27 mouse cellular contexts compared by ENCODE assay signal in the genomic region with DNA sequence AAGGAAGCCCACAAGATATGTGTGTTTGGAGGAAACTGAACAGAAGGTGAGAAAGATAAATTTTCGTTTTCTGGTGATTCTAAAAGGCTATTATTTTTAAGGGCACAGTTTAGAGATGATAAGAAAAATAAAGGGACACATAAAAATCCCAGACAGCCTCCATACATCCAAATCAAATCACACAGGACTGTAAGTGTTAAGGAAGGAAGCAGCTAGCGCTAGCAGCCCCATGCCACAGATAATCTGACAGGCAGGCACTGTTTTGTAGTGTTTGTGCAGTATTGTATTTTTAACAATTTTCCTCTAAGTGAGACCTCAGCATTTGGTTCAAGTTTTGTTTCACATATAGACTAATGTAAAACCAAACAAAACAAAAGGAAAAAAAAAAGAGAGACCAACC.
DNase-seq lines count a peak whose midpoint lies in the region; ATAC-seq and TF ChIP-seq lines count a peak whose summit lies in the region.
"Had no signal": no experiment of that assay in that cellular context is flagged by ENCODE, and none has a peak within 500 bp of the region (broad histone marks: within the 10 kb centered on the region; RNA-seq: fewer than 3 reads in every experiment).

No protein-coding gene starts in this region.

- H3K4me3 ChIP-seq in forebrain, embryonic 14.5 days (ENCODE audit: low read depth, low read length), result no peak overlapping the region
- H3K4me3 ChIP-seq in forebrain, embryonic 11.5 days (ENCODE audit: low read depth, low read length), result no peak overlapping the region
- no peak overlapping the region for H3K4me3 ChIP-seq in hindbrain, embryonic 14.5 days (replicated peaks; ENCODE audit: low read length)
- H3K4me3 ChIP-seq in hindbrain, embryonic 16.5 days (ENCODE audit: low read length), result no peak overlapping the region
- no peak overlapping the region for H3K4me3 ChIP-seq in forebrain, postnatal 0 days (ENCODE audit: low read depth, low read length)
- H3K4me3 ChIP-seq: embryonic facial prominence, embryonic 12.5 days; embryonic facial prominence, embryonic 15.5 days; heart, adult 2 months; heart, embryonic 10.5 days; heart, embryonic 13.5 days had no signal

- H3K27ac ChIP-seq in forebrain, embryonic 14.5 days (ENCODE audit: low read depth, low read length), result no peak overlapping the region
- no peak overlapping the region for H3K27ac ChIP-seq in forebrain, embryonic 11.5 days (ENCODE audit: low read depth, low read length)
- H3K27ac ChIP-seq in hindbrain, embryonic 14.5 days, result peak overlapping the region; percentile 56; the same call in 1 of the 2 replicates
- H3K27ac ChIP-seq in hindbrain, embryonic 16.5 days (ENCODE audit: low read depth, low read length), result no peak overlapping the region
- 0 out of 2 replicates have a peak overlapping the region, but pooled peaks have one; percentile 5 for H3K27ac ChIP-seq in forebrain, postnatal 0 days (ENCODE audit: low read depth, low read length)
- H3K27ac ChIP-seq: embryonic facial prominence, embryonic 12.5 days; embryonic facial prominence, embryonic 15.5 days; heart, adult 2 months; heart, embryonic 10.5 days; hindbrain, postnatal 0 days had no signal

- H3K4me2 ChIP-seq in forebrain, embryonic 14.5 days (ENCODE audit: low read length), result no peak overlapping the region
- H3K4me2 ChIP-seq in forebrain, embryonic 11.5 days (ENCODE audit: low read depth, low read length, severe bottlenecking), result no peak overlapping the region
- H3K4me2 ChIP-seq in hindbrain, embryonic 14.5 days (replicated peaks), result no peak overlapping the region
- H3K4me2 ChIP-seq in hindbrain, embryonic 16.5 days (ENCODE audit: low read length), result no peak overlapping the region
- H3K4me2 ChIP-seq in forebrain, postnatal 0 days (ENCODE audit: low read depth), result no peak overlapping the region
- H3K4me2 ChIP-seq: embryonic facial prominence, embryonic 12.5 days; embryonic facial prominence, embryonic 15.5 days; heart, embryonic 13.5 days had no signal

- ATAC-seq in forebrain, embryonic 14.5 days, result 0 out of 2 replicates have a peak, but pooled peaks have one; percentile 60
- ATAC-seq in forebrain, embryonic 11.5 days (replicated peaks; ENCODE audit: low FRiP score), result no peak
- ATAC-seq in hindbrain, embryonic 14.5 days (ENCODE audit: low FRiP score), result no peak
- ATAC-seq in hindbrain, embryonic 16.5 days, result no peak
- no peak for ATAC-seq in forebrain, postnatal 0 days
- ATAC-seq: hindbrain, postnatal 0 days; inflammation-experienced regulatory T-cells, adult 6 months; intestine, embryonic 16.5 days; Patski had no signal

- no peaks in the 10 kb centered on the region for H3K9me3 ChIP-seq in forebrain, embryonic 14.5 days (replicated peaks; ENCODE audit: control insufficient read depth, low read length)
- no peaks in the 10 kb centered on the region for H3K9me3 ChIP-seq in forebrain, embryonic 11.5 days (ENCODE audit: control insufficient read depth, low read length)
- H3K9me3 ChIP-seq in hindbrain, embryonic 14.5 days (ENCODE audit: control insufficient read depth, low read length), result no peaks in the 10 kb centered on the region
- no peaks in the 10 kb centered on the region for H3K9me3 ChIP-seq in hindbrain, embryonic 16.5 days (ENCODE audit: control insufficient read depth, low read length)
- H3K9me3 ChIP-seq in forebrain, postnatal 0 days (ENCODE audit: low read length), result no peaks in the 10 kb centered on the region
- H3K9me3 ChIP-seq: embryonic facial prominence, embryonic 12.5 days; embryonic facial prominence, embryonic 15.5 days; G1E; heart, embryonic 10.5 days; heart, embryonic 13.5 days had no signal

- no peak for DNase-seq in forebrain, embryonic 14.5 days (ENCODE audit: low spot score)
- no peak for DNase-seq in forebrain, embryonic 11.5 days (ENCODE audit: low spot score)
- DNase-seq in hindbrain, embryonic 14.5 days (ENCODE audit: low spot score), result no peak
- peak; percentile 37 for DNase-seq in brain, embryonic 14.5 days (ENCODE audit: low read depth)
- no peak for DNase-seq in forebrain, postnatal 0 days
- no peak for DNase-seq in layer of hippocampus, adult 11-12 months (ENCODE audit: low spot score)
- DNase-seq: B cell, adult 2 months; cerebellum, adult 11 months; cerebellum, adult 2 months; cerebellum, adult 9-11 months; gastrocnemius, postnatal 10 days; gastrocnemius, postnatal 36 days; heart, adult 2 months; heart, postnatal 14 days; heart, postnatal 4 days; kidney, adult 18-20 months had no signal

- WGBS in forebrain, embryonic 14.5 days, result 35% methylated on average over 2 of the region's 2 CpGs
- 77% methylated on average over 2 of the region's 2 CpGs for WGBS in forebrain, embryonic 11.5 days
- 44% methylated on average over 2 of the region's 2 CpGs for WGBS in hindbrain, embryonic 14.5 days
- 48% methylated on average over 2 of the region's 2 CpGs for WGBS in hindbrain, embryonic 16.5 days
- 31% methylated on average over 2 of the region's 2 CpGs for WGBS in forebrain, postnatal 0 days

- no peaks in the 10 kb centered on the region for H3K36me3 ChIP-seq in forebrain, embryonic 14.5 days (ENCODE audit: control insufficient read depth, insufficient read depth, low read length)
- H3K36me3 ChIP-seq in forebrain, embryonic 11.5 days (ENCODE audit: control insufficient read depth, insufficient read depth, low read length), result no peaks in the 10 kb centered on the region
- no peaks in the 10 kb centered on the region for H3K36me3 ChIP-seq in hindbrain, embryonic 14.5 days (replicated peaks; ENCODE audit: control insufficient read depth, insufficient read depth)
- H3K36me3 ChIP-seq in hindbrain, embryonic 16.5 days (ENCODE audit: control insufficient read depth, insufficient read depth, low read length), result no peaks in the 10 kb centered on the region
- H3K36me3 ChIP-seq in forebrain, postnatal 0 days (ENCODE audit: insufficient read depth), result no peaks in the 10 kb centered on the region
- H3K36me3 ChIP-seq: embryonic facial prominence, embryonic 12.5 days; embryonic facial prominence, embryonic 15.5 days; G1E; heart, embryonic 10.5 days; heart, embryonic 13.5 days had no signal

- peaks cover 5% of the 10 kb centered on the region; the same call in 1 of the 2 replicates for H3K4me1 ChIP-seq in forebrain, embryonic 14.5 days (ENCODE audit: control insufficient read depth, insufficient read depth, low read length)
- H3K4me1 ChIP-seq in forebrain, embryonic 11.5 days (replicated peaks; ENCODE audit: control insufficient read depth, insufficient read depth, low read length), result no peaks in the 10 kb centered on the region
- peaks cover 6% of the 10 kb centered on the region; the same call in 1 of the 2 replicates for H3K4me1 ChIP-seq in hindbrain, embryonic 14.5 days (replicated peaks; ENCODE audit: control insufficient read depth, insufficient read depth, low read length)
- peaks cover 2% of the 10 kb centered on the region; the same call in 1 of the 2 replicates for H3K4me1 ChIP-seq in hindbrain, embryonic 16.5 days (ENCODE audit: control insufficient read depth, insufficient read depth, low read depth, low read length)
- H3K4me1 ChIP-seq in forebrain, postnatal 0 days (ENCODE audit: insufficient read depth), result no peaks in the 10 kb centered on the region
- H3K4me1 ChIP-seq: embryonic facial prominence, embryonic 15.5 days; heart, embryonic 10.5 days had no signal

- TF ChIP-seq CTCF in brain, embryonic 14.5 days (IDR thresholded peaks at IDR 0.05; ENCODE audit: borderline replicate concordance, extremely low read depth, insufficient read depth, insufficient read length), result no peak
- TF ChIP-seq CTCF in forebrain, postnatal 0 days (IDR thresholded peaks at IDR 0.05; ENCODE audit: low read depth), result no peak

- no peak for TF ChIP-seq POLR2A in brain, embryonic 14.5 days (IDR thresholded peaks at IDR 0.05; ENCODE audit: borderline replicate concordance, extremely low read depth, insufficient read depth, insufficient read length, poor library complexity, severe bottlenecking)

- H3K27me3 ChIP-seq in forebrain, embryonic 14.5 days (replicated peaks; ENCODE audit: control insufficient read depth, insufficient read depth, low read length), result no peaks in the 10 kb centered on the region
- no peaks in the 10 kb centered on the region for H3K27me3 ChIP-seq in forebrain, embryonic 11.5 days (ENCODE audit: control insufficient read depth, insufficient read depth, low read length)
- H3K27me3 ChIP-seq in hindbrain, embryonic 14.5 days (ENCODE audit: control insufficient read depth, insufficient read depth, low read length), result no peaks in the 10 kb centered on the region
- no peaks in the 10 kb centered on the region for H3K27me3 ChIP-seq in hindbrain, embryonic 16.5 days (replicated peaks; ENCODE audit: control insufficient read depth, insufficient read depth, low read length)
- no peaks in the 10 kb centered on the region for H3K27me3 ChIP-seq in forebrain, postnatal 0 days (ENCODE audit: insufficient read depth, low read length)
- H3K27me3 ChIP-seq: CH12.LX; embryonic facial prominence, embryonic 12.5 days; embryonic facial prominence, embryonic 15.5 days; heart, embryonic 13.5 days had no signal

- H3K9ac ChIP-seq in forebrain, embryonic 14.5 days (ENCODE audit: low read length), result no peak overlapping the region
- H3K9ac ChIP-seq in forebrain, embryonic 11.5 days (ENCODE audit: low read length), result no peak overlapping the region
- H3K9ac ChIP-seq in hindbrain, embryonic 14.5 days, result no peak overlapping the region
- H3K9ac ChIP-seq in hindbrain, embryonic 16.5 days (ENCODE audit: low read depth, low read length), result no peak overlapping the region
- no peak overlapping the region for H3K9ac ChIP-seq in forebrain, postnatal 0 days
- H3K9ac ChIP-seq: embryonic facial prominence, embryonic 12.5 days; embryonic facial prominence, embryonic 15.5 days; heart, embryonic 13.5 days had no signal

Comparison
In these comparisons a context has a peak if more than half of its experiments do, and no peak if none do; other contexts are left out.
1. H3K27ac ChIP-seq: peak in hindbrain, embryonic 14.5 days (single experiment) and forebrain, postnatal 0 days (single experiment); none in forebrain, embryonic 14.5 days (single experiment), forebrain, embryonic 11.5 days (single experiment) and hindbrain, embryonic 16.5 days (single experiment).